Mouse (Mus musculus): ENCODE data around the gene Spata9.
A peak's percentile ranks its signal among the peaks of the same experiment; 100 is the strongest.
"Not testable (repeated sequence)": the region's sequence is repeated elsewhere in the genome, so short reads cannot be mapped to it uniquely, and the experiment has no call there.

Spata9 gene

GRCm38 (mm10) chr13:75966850-75967249, at the start of gene Spata9:
TSS of gene Spata9 (plus strand) at chr13:75967150.
- DNase-seq (ENCODE audit: low spot score) = no peak

GRCm38 (mm10) chr13:75927951-75928350, 39.0 kb upstream of the Spata9 start:
- no peak for DNase-seq (ENCODE audit: low spot score)

- not testable (repeated sequence) for DNase-seq (ENCODE audit: low spot score)
Observed at GRCm38 (mm10) chr13:75929071-75929470, 37.9 kb upstream of the Spata9 start.

- no peak for DNase-seq (ENCODE audit: low spot score)
Observed at GRCm38 (mm10) chr13:75930023-75930422, 36.9 kb upstream of the Spata9 start.

GRCm38 (mm10) chr13:75930660-75931059, 36.3 kb upstream of the Spata9 start:
- no peak for DNase-seq (ENCODE audit: low spot score)

- no peak for DNase-seq (ENCODE audit: low spot score)
Observed at GRCm38 (mm10) chr13:75931073-75931472, 35.9 kb upstream of the Spata9 start.

GRCm38 (mm10) chr13:75933287-75933686, 33.7 kb upstream of the Spata9 start:
- DNase-seq (ENCODE audit: low spot score) = no peak

GRCm38 (mm10) chr13:75938866-75939265, 28.1 kb upstream of the Spata9 start:
- no peak for DNase-seq (ENCODE audit: low spot score)

- no peak for DNase-seq (ENCODE audit: low spot score)
Observed at GRCm38 (mm10) chr13:75940791-75941517, 26.0 kb upstream of the Spata9 start.

GRCm38 (mm10) chr13:75941518-75942295, 25.2 kb upstream of the Spata9 start:
- no peak for DNase-seq (ENCODE audit: low spot score)

GRCm38 (mm10) chr13:75942731-75943130, 24.2 kb upstream of the Spata9 start:
- DNase-seq (ENCODE audit: low spot score) = no peak

GRCm38 (mm10) chr13:75943189-75944043, 23.5 kb upstream of the Spata9 start, which contains the start of gene Rhobtb3:
TSS of gene Rhobtb3 (minus strand) at chr13:75943925.
- peak; percentile 47 for DNase-seq (ENCODE audit: low spot score)

- no peak for DNase-seq (ENCODE audit: low spot score)
Observed at GRCm38 (mm10) chr13:75944044-75944820, 22.7 kb upstream of the Spata9 start.

GRCm38 (mm10) chr13:75950295-75950694, 16.7 kb upstream of the Spata9 start:
- no peak for DNase-seq (ENCODE audit: low spot score)

GRCm38 (mm10) chr13:75955357-75955992, 11.5 kb upstream of the Spata9 start:
- no peak for DNase-seq (ENCODE audit: low spot score)

GRCm38 (mm10) chr13:75974481-75974880, 7.5 kb downstream of the Spata9 start:
- DNase-seq (ENCODE audit: low spot score) = no peak

- no peak for DNase-seq (ENCODE audit: low spot score)
Observed at GRCm38 (mm10) chr13:75975629-75976028, 8.7 kb downstream of the Spata9 start.

- DNase-seq (ENCODE audit: low spot score) = no peak
Observed at GRCm38 (mm10) chr13:75976218-75976617, 9.3 kb downstream of the Spata9 start.

- no peak for DNase-seq (ENCODE audit: low spot score)
Observed at GRCm38 (mm10) chr13:75976649-75977048, 9.7 kb downstream of the Spata9 start.

- DNase-seq (ENCODE audit: low spot score) = no peak
Observed at GRCm38 (mm10) chr13:75981901-75982300, 15.0 kb downstream of the Spata9 start.

- no peak for DNase-seq (ENCODE audit: low spot score)
Observed at GRCm38 (mm10) chr13:75988096-75988495, 21.1 kb downstream of the Spata9 start.

All from left cerebral cortex, adult 11 months (tissue).